Mouse (Mus musculus): Measurements from ENCODE around the gene Gm15080. TPM values are rescaled to one million over a fixed set of nuclear protein-coding genes. Genes with fewer than 3 reads are reported as not detected.
"Not testable (repeated sequence)": the region's sequence is repeated elsewhere in the genome, so short reads cannot be mapped to it uniquely, and the experiment has no call there.

Gene Gm15080
- polyA plus RNA-seq (2012; ENCODE audit: insufficient read depth, insufficient read length, missing spikeins): not detected in 2 replicates

GRCm38 (mm10) chrX:147992693-147993092, at the start of gene Gm15080:
Gene Gm15080, plus strand, starts transcription at chrX:147992993.
- not testable (repeated sequence) for H3K27ac ChIP-seq (replicated peaks; ENCODE audit: low read depth, low read length); H3K4me1 ChIP-seq (ENCODE audit: control insufficient read depth, insufficient read depth, insufficient read length, low read length); H3K4me3 ChIP-seq (ENCODE audit: insufficient read depth, low read depth, low read length)

Other genes with a start within 250 kb of the Gm15080 start
- gene Gm15128, start 227.0 kb upstream of the Gm15080 start, polyA plus RNA-seq (2012; ENCODE audit: insufficient read depth, insufficient read length, missing spikeins): not detected in 2 replicates
- gene Gm15107, start 187.7 kb downstream of the Gm15080 start, polyA plus RNA-seq (2012; ENCODE audit: insufficient read depth, insufficient read length, missing spikeins): not detected in 2 replicates

Measured in brown adipose tissue, adult 24 weeks (tissue).